Mouse (Mus musculus) A20 (cell line): ENCODE measurements around the gene Slc4a2.

Source experiments
- DNase-seq: peaks from one replicate; pipeline ENCODE4 v3.0.0-alpha.2; 2011; ENCODE audit warnings: low read depth, low spot score

The Slc4a2 gene

DNA sequence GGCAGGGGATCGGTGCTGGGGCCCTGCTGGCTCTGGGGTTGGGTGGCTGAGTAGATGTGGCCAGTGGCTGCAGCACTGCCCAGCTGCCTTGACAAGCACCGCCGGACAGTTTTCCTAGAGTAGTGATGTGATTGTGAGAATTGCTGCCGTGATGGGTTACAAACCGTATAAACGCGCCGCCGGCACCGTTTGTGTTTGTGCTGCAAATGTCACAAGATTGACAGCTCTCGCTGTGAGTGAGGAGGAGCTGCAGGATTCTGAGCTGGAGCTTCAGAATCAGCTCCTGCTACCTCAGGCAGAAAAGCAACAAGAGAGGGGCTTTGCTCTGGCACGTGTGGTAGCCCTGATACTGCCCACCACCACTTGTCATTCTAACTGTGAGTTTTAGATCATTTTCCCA, 43.1 kb downstream of the Slc4a2 start:
- no peak for DNase-seq

DNA sequence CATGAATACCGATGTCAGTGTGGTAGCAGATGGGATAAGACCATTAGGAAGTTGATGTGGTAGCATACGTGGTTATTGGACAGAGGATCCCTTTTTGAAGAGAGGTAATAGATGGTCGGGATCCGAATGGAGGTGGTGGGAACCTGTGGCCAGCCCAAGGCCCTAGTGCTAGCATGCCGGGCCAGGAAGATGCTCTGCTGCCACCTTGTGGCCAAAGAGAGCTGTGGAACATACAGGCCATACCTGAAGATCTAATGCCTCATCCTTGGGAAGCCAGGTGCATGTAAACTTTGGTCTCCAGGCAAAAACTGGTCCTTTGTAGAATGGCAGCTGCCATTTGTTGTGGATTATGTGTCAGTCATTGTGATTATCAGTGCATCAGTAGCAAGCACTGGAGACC, 47.0 kb downstream of the Slc4a2 start:
- DNase-seq: peak; percentile 80

- no peak for DNase-seq
Observed at GRCm38 (mm10) chr5:24472884-24473619, 49.4 kb downstream of the Slc4a2 start.

- no peak for DNase-seq
Observed at GRCm38 (mm10) chr5:24474025-24474722, 50.5 kb downstream of the Slc4a2 start.

- DNase-seq: no peak
Observed at GRCm38 (mm10) chr5:24474723-24475261, 51.2 kb downstream of the Slc4a2 start.

GRCm38 (mm10) chr5:24475476-24476241, 52.0 kb downstream of the Slc4a2 start:
- DNase-seq: no peak

GRCm38 (mm10) chr5:24477909-24478308, 54.3 kb downstream of the Slc4a2 start:
- no peak for DNase-seq

GRCm38 (mm10) chr5:24481647-24482046, 58.0 kb downstream of the Slc4a2 start:
- DNase-seq: peak; percentile 39

DNA sequence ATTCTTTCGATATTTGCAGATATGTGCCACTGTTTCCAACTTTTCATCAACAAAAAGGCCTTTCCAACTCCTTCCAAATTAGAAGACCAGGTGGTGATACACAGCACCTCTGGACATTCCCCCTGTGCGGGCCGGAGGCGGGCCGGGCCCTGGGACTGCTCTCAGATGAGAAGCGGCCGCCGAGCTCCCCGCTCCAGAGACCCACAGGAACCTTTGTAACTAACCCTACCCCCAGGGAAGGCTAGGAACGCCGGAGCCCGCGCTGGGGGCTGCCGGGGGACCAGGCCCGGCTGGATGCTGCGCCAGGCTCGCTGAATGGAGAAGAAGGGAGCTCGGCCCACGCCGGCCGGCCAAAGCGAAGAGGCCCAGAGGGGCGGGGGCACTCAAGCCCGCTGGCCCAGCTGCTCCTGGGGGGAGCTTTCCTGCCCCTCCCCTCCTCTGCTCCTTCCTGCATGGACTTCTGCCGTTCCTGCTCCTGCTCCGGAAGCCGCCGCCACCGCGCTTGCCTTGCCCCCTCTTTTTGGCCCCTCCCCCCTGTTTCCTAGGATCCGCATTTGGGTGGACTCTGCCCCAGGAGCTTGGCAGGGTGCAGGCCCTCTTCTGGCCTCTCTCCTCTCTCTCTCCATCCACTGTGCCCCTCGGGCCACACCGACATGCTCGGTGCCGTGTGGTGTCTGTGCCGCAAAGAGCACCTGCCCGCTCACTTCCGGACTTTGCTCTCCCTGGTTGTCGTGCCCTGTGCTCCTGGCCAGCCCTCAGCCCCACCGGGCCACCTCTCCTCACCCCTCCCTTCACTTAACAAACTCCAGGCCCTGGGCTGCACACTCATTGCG, 58.8 kb downstream of the Slc4a2 start:
- DNase-seq: no peak

DNA sequence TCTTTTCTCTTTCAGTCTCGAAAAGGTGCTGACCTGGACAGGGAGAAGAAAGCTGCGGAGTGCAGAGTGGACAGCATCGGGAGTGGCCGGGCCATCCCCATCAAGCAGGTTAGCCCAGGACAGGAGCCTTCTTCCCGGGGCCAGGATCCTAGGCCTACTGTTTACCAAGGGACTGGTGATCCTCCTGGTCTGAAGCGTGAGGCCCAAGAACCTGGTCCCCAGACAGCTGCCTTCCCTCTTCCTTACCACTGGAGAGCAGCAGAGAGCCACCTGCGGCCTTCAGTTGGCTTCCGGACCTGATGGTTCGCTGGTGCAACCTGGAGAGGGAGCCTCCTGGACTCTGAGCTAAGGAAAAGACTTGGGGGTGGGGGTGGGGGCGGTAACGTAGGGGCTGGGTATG, 59.7 kb downstream of the Slc4a2 start:
- DNase-seq: peak; percentile 39

GRCm38 (mm10) chr5:24484963-24485362, 61.3 kb downstream of the Slc4a2 start:
- no peak for DNase-seq

DNA sequence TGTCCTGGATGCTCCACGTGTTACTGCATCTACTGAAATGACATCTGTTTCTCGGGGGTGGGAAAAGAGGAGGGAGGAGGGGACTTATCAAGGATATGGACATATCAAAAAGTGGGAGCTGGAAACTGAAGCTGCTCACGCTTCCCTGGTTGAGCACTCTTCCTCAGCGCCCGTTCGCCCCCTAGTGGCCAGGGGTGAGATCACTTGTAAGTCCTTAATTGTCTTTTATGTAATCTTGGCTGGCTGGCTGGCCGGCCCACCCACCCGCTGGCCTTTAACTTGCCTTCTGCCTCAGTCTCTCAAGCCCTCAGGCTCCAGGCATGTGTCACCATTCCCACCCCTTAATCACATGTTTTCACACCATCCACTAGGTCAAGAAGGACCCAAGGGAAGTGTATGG, 62.5 kb downstream of the Slc4a2 start:
- DNase-seq: peak; percentile 73

GRCm38 (mm10) chr5:24486738-24487137, 63.1 kb downstream of the Slc4a2 start:
- no peak for DNase-seq

- DNase-seq: no peak
Observed at GRCm38 (mm10) chr5:24490413-24490920, 66.8 kb downstream of the Slc4a2 start.
